Mouse (Mus musculus) retina, postnatal 7 days (tissue): ENCODE measurements around the gene Gm2564.
"Not testable (repeated sequence)": the region's sequence is repeated elsewhere in the genome, so short reads cannot be mapped to it uniquely, and the experiment has no call there.

ENCODE experiments used
- DNase-seq: peaks from one replicate; pipeline ENCODE4 v3.0.0-alpha.2; 2012; ENCODE audit warnings: low read depth, low spot score

The Gm2564 gene

DNA sequence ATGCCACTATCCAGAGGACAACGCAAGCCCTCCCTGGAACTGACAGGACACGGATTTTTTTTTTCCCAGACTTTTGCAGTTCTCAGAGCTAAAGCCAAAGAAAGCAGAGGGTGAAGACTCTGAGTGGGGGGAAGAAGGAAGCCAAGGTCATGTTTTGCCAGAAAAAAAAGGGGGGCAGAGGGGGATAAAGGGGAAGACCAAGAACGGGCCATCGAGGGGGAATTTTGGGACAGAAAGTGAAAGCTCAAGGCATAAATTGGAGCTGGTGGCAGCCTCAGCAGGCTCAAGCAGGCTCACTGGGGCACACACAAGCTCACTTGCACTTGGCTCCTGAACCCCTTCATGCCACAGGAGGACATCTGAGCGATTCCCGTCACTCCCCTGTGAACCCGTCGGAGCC, at the start of gene Gm2564:
Gene Gm2564, plus strand, starts transcription at position 301 of the 400 bp plus-strand sequence.
- not testable (repeated sequence) for DNase-seq

GRCm38 (mm10) chr4:42611895-42612294, 17.6 kb upstream of the Gm2564 start, which contains the start of gene Gm10591:
TSS of gene Gm10591 (plus strand) at chr4:42612195.
- not testable (repeated sequence) for DNase-seq

- not testable (repeated sequence) for DNase-seq
Measured at GRCm38 (mm10) chr4:42654951-42655350, 25.4 kb downstream of the Gm2564 start, which contains the start of gene Ccl27b. TSS of gene Ccl27b (plus strand) at chr4:42655251.

DNA sequence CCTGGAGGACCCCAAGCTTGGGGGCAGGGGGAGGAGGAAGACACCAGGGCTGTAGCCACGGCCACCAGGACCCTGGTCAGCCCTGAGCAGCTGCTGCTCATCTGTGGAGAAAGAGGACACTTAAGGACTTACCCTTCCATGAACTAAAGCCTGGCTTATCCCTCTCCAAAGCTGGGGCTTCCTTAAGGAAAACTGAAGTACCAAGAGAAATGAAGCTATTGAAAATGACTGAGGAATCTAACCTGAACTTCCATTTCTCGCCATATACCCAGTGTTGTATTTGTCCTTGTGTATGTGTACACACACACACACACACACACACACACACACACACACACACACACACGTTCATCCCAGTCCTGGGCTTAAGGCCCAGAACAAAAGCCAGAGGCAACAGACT, 32.3 kb downstream of the Gm2564 start, which contains the start of gene Il11ra2:
Gene Il11ra2, minus strand, starts transcription at position 101 of the 400 bp plus-strand sequence.
- DNase-seq, result not testable (repeated sequence)

DNA sequence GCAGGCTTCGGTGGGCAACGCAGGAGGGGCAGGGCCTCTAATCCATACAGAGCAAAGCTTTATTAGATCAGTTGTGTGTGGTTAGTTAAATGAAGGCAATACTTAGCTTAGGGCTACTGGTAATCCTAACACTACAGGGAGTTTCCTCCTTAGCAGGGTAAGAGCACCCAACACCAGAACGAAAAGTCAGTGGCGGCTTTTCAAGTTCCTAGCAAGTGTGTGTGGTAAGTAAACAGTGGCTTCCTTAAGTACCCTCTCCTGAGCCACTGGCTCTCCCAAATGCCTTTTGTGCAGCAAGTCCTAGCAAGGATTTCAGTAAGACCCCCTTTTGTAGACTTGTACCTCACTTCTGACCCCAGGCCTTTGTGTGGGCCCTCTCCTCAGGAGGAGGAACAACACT, 45.9 kb downstream of the Gm2564 start:
- DNase-seq, result not testable (repeated sequence)

DNA sequence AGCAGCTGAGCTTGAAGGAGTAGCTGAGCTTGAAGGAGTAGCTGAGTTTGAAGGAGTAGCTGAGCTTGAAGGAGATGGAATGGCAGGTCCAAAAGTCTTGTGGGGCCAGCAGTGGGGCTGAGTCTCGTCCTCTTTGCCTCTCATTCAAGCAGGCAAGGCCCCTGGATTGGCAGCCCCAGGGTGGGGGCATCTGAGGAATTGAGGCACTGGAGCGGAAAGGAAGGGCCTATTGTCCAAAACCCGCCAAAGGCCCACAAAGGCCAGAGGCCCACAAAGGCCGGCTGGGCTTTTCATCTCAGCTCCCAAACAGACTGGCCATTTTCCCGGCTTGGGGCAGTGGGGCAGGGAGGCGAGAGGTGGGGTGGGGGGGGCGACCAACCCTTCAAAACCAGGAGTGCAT, 49.8 kb downstream of the Gm2564 start:
- DNase-seq, result not testable (repeated sequence)

DNA sequence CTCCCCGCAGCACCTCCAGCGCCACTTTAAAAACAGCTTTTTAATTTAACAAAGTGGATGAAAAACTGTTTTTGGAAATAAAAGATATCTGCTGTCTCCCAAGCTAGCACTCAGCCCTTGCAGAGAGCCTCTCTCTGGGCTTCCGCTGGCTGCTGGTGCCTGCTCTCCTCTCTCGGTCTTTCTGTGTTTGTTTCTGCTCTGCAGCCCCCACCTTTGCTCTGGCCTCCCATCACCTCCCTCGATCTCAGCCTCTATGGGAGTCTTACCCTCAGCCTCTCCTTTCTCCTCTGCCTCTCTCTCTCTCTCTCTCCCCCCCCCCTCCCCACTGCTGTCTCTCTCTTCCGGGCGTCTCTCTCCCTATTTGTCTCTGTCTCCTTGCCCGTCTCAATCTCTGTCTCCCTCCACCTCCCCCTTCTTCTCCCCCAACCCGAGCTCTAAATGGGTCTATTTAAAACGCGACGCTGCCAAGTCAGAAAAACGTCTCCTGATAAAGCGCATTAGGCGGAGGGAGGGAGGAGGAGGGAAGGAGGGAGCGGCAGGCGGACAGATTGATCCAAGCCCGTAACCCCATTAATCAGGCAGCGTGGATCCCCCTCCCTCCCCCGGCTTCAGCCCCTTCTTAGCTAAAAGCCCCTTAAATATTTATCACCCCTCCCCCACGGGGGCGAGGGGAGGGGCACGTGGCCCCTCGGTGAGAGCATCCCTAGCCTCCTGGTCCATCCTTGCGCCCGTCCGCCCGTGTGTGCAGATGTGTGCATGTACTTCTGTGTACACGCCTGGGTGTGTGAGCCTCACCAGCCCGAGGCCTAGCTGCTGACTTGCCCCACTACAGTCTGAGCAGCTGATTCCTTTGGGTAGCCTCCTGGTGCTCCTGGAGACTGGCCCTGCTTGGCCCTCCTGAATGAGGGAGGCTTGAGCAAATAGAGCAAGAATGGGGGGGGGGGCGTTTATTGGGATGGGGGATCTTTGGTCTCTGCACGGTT, 51.1 kb downstream of the Gm2564 start:
- DNase-seq, result not testable (repeated sequence)
